Mouse (Mus musculus) hindbrain, embryonic 13.5 days (tissue): ENCODE results near the gene Ccdc13. TPM values are rescaled to one million over a fixed set of nuclear protein-coding genes. Genes with fewer than 3 reads are reported as not detected.
A peak's percentile ranks its signal among the peaks of the same experiment; 100 is the strongest.

ENCODE experiments used
- ATAC-seq: fragments of 200-750 bp; cut with Nextera tagmentation; 2 replicates; pipeline ENCODE4 v1.8.0; 2017; ENCODE audit warnings: moderate TSS enrichment; ENCODE audit not compliant: low FRiP score
- H3K27ac ChIP-seq: fragments of 300-500 bp; sonication (generic); 2 replicates; pipeline ENCODE4 v1.5.1; 2015; ENCODE audit warnings: inconsistent platforms, mild to moderate bottlenecking, moderate library complexity
- H3K27me3 ChIP-seq: fragments of 300-500 bp; sonication (generic); 2 replicates; pipeline ENCODE4 v1.6.1; 2015; ENCODE audit warnings: mild to moderate bottlenecking, inconsistent platforms
- H3K36me3 ChIP-seq: fragments of 300-500 bp; sonication (generic); 2 replicates; pipeline ENCODE4 v1.6.1; 2015; ENCODE audit warnings: mild to moderate bottlenecking, inconsistent platforms
- H3K4me1 ChIP-seq: fragments of 300-500 bp; sonication (generic); replicated peaks from 2 replicates; pipeline ENCODE4 v1.6.1; 2015; ENCODE audit warnings: inconsistent platforms
- H3K4me2 ChIP-seq: fragments of 300-500 bp; sonication (generic); 2 replicates; pipeline ENCODE4 v1.6.1; 2015; ENCODE audit warnings: inconsistent platforms, mild to moderate bottlenecking, moderate library complexity
- H3K4me3 ChIP-seq: fragments of 300-500 bp; sonication (generic); 2 replicates; pipeline ENCODE4 v1.5.1; 2015; ENCODE audit warnings: mild to moderate bottlenecking, inconsistent platforms
- H3K9ac ChIP-seq: fragments of 300-500 bp; sonication (generic); 2 replicates; pipeline ENCODE4 v1.6.1; 2015; ENCODE audit warnings: mild to moderate bottlenecking, inconsistent platforms
- H3K9me3 ChIP-seq: fragments of 300-500 bp; sonication (generic); 2 replicates; pipeline ENCODE4 v1.6.1; 2016; ENCODE audit warnings: inconsistent platforms
- WGBS: fragments of 180-500 bp; shearing (Covaris S2); methylation state at CpG from one replicate; pipeline ENCODE4 v1.1.7; 2015; 5-methylcytosine and 5-hydroxymethylcytosine counted together
- polyA plus RNA-seq: library from polyadenylated mRNA; unstranded; fragments of >200 nt; fragmentation: Nextera tagmentation; extraction: Ambion mirVana; gene quantifications from 2 replicates; pipeline ENCODE4 v1.2.1, GENCODE M21; 2015

Gene Ccdc13
- polyA plus RNA-seq, 1 experiment from 2014 or later: 3.2 TPM

GRCm38 (mm10) chr9:121819771-121820471 is 19.3 kb downstream of the Ccdc13 start:
- Histone ChIP-seq H3K9me3 (no peaks in the 10 kb centered on the region), H3K27ac (peak overlapping the region; percentile 36), H3K27me3 (no peaks in the 10 kb centered on the region), H3K4me2 (no peak overlapping the region), H3K36me3 (no peaks in the 10 kb centered on the region), H3K4me3 (no peak overlapping the region), H3K4me1 (peaks cover 29% of the 10 kb centered on the region), H3K9ac (no peak overlapping the region)
- no peak for ATAC-seq
- 55% methylated on average over 7 of the region's 7 CpGs for WGBS

- no peak for ATAC-seq
- 82% methylated on average over 9 of the region's 9 CpGs for WGBS
- no peak overlapping the region for H3K9ac ChIP-seq
Observed at GRCm38 (mm10) chr9:121819073-121819770, 20.0 kb downstream of the Ccdc13 start.

GRCm38 (mm10) chr9:121815183-121815582 is 24.1 kb downstream of the Ccdc13 start:
- no peaks in the 10 kb centered on the region for H3K36me3 ChIP-seq
- peaks cover 22% of the 10 kb centered on the region for H3K4me1 ChIP-seq
- no peaks in the 10 kb centered on the region for H3K9me3 ChIP-seq
- H3K27ac ChIP-seq: no peak overlapping the region
- 77% methylated on average over 6 of the region's 6 CpGs for WGBS
- no peak overlapping the region for H3K4me2 ChIP-seq
- no peak for ATAC-seq
- no peak overlapping the region for H3K4me3 ChIP-seq
- no peaks in the 10 kb centered on the region for H3K27me3 ChIP-seq
- H3K9ac ChIP-seq: no peak overlapping the region

More at GRCm38 (mm10) chr9:121819073-121819770, 20.0 kb downstream of the Ccdc13 start:
- Histone ChIP-seq H3K27ac (peak overlapping the region; percentile 40), H3K9me3 (no peaks in the 10 kb centered on the region), H3K4me3 (no peak overlapping the region), H3K4me2 (no peak overlapping the region), H3K27me3 (no peaks in the 10 kb centered on the region), H3K4me1 (peaks cover 29% of the 10 kb centered on the region), H3K36me3 (no peaks in the 10 kb centered on the region)

GRCm38 (mm10) chr9:121810081-121810821 is 29.0 kb downstream of the Ccdc13 start:
- Histone ChIP-seq H3K27me3 (no peaks in the 10 kb centered on the region), H3K4me1 (peaks cover 46% of the 10 kb centered on the region), H3K9me3 (no peaks in the 10 kb centered on the region), H3K9ac (peak overlapping the region; percentile 30; the same call in 1 of the 2 replicates), H3K27ac (peak overlapping the region; percentile 82), H3K36me3 (no peaks in the 10 kb centered on the region), H3K4me3 (no peak overlapping the region), H3K4me2 (peak overlapping the region; percentile 13; the same call in 1 of the 2 replicates)
- ATAC-seq: peak; percentile 53
- 6% methylated on average over 15 of the region's 15 CpGs for WGBS

GRCm38 (mm10) chr9:121808511-121808910 is 30.8 kb downstream of the Ccdc13 start:
- H3K9me3 ChIP-seq: no peaks in the 10 kb centered on the region

GRCm38 (mm10) chr9:121807947-121808346 is 31.3 kb downstream of the Ccdc13 start:
- no peak for ATAC-seq
- Histone ChIP-seq H3K36me3 (no peaks in the 10 kb centered on the region), H3K27ac (peak overlapping the region; percentile 48; the same call in 1 of the 2 replicates), H3K4me2 (no peak overlapping the region), H3K4me3 (no peak overlapping the region), H3K9me3 (no peaks in the 10 kb centered on the region), H3K4me1 (peaks cover 46% of the 10 kb centered on the region), H3K9ac (no peak overlapping the region), H3K27me3 (no peaks in the 10 kb centered on the region)
- 50% methylated on average over 7 of the region's 7 CpGs for WGBS

More at GRCm38 (mm10) chr9:121808511-121808910, 30.8 kb downstream of the Ccdc13 start:
- Histone ChIP-seq H3K9ac (no peak overlapping the region), H3K4me1 (peaks cover 46% of the 10 kb centered on the region), H3K27me3 (no peaks in the 10 kb centered on the region), H3K27ac (peak overlapping the region; percentile 82; the same call in 1 of the 2 replicates), H3K4me2 (no peak overlapping the region), H3K4me3 (no peak overlapping the region), H3K36me3 (no peaks in the 10 kb centered on the region)
- ATAC-seq: no peak
- WGBS: 41% methylated on average over 3 of the region's 3 CpGs

GRCm38 (mm10) chr9:121807546-121807945 is 31.7 kb downstream of the Ccdc13 start:
- Histone ChIP-seq H3K4me1 (peaks cover 46% of the 10 kb centered on the region), H3K4me2 (no peak overlapping the region), H3K27me3 (no peaks in the 10 kb centered on the region), H3K36me3 (no peaks in the 10 kb centered on the region), H3K9ac (no peak overlapping the region), H3K4me3 (no peak overlapping the region), H3K9me3 (no peaks in the 10 kb centered on the region), H3K27ac (0 out of 2 replicates have a peak overlapping the region, but pooled peaks have one; percentile 48)
- WGBS: 65% methylated on average over 1 of the region's 1 CpGs
- no peak for ATAC-seq

- Histone ChIP-seq H3K9me3 (no peaks in the 10 kb centered on the region), H3K4me3 (no peak overlapping the region), H3K4me2 (no peak overlapping the region), H3K4me1 (peaks cover 17% of the 10 kb centered on the region), H3K27me3 (peaks cover under 1% of the 10 kb centered on the region; the same call in 1 of the 2 replicates), H3K36me3 (no peaks in the 10 kb centered on the region), H3K9ac (no peak overlapping the region), H3K27ac (0 out of 2 replicates have a peak overlapping the region, but pooled peaks have one; percentile 8)
- WGBS: 74% methylated on average over 7 of the region's 7 CpGs
- no peak for ATAC-seq
Observed at GRCm38 (mm10) chr9:121802747-121803146, 36.5 kb downstream of the Ccdc13 start.

- H3K4me3 ChIP-seq: no peak overlapping the region
- no peak overlapping the region for H3K27ac ChIP-seq
- peaks cover 7% of the 10 kb centered on the region; the same call in 1 of the 2 replicates for H3K27me3 ChIP-seq
- H3K36me3 ChIP-seq: no peaks in the 10 kb centered on the region
- H3K9me3 ChIP-seq: no peaks in the 10 kb centered on the region
- H3K4me2 ChIP-seq: no peak overlapping the region
- WGBS: 37% methylated on average over 6 of the region's 6 CpGs
- H3K4me1 ChIP-seq: peaks cover 24% of the 10 kb centered on the region
- ATAC-seq: no peak
- H3K9ac ChIP-seq: peak overlapping the region; percentile 5; the same call in 1 of the 2 replicates
Observed at GRCm38 (mm10) chr9:121798887-121799520, 40.3 kb downstream of the Ccdc13 start.

- Histone ChIP-seq H3K4me3 (no peak overlapping the region), H3K4me2 (no peak overlapping the region), H3K36me3 (no peaks in the 10 kb centered on the region), H3K27me3 (peaks cover 7% of the 10 kb centered on the region; the same call in 1 of the 2 replicates), H3K27ac (no peak overlapping the region), H3K9ac (no peak overlapping the region), H3K4me1 (peaks cover 24% of the 10 kb centered on the region), H3K9me3 (no peaks in the 10 kb centered on the region)
- WGBS: 24% methylated on average over 12 of the region's 12 CpGs
- no peak for ATAC-seq
Observed at GRCm38 (mm10) chr9:121797722-121798121, 41.5 kb downstream of the Ccdc13 start.

GRCm38 (mm10) chr9:121794972-121795539 is 44.2 kb downstream of the Ccdc13 start:
- H3K9me3 ChIP-seq: no peaks in the 10 kb centered on the region
- H3K27ac ChIP-seq: no peak overlapping the region
- no peak overlapping the region for H3K9ac ChIP-seq
- H3K4me1 ChIP-seq: peaks cover 19% of the 10 kb centered on the region
- 44% methylated on average over 1 of the region's 1 CpGs for WGBS
- peak; percentile 18; the same call in 1 of the 2 replicates for ATAC-seq
- no peaks in the 10 kb centered on the region for H3K36me3 ChIP-seq
- no peak overlapping the region for H3K4me3 ChIP-seq
- peaks cover 22% of the 10 kb centered on the region for H3K27me3 ChIP-seq
- H3K4me2 ChIP-seq: no peak overlapping the region
